Mouse (Mus musculus): ENCODE measurements around the gene Rpl23a.

The Rpl23a gene

GRCm38 (mm10) chr11:78166640-78167039, 16.7 kb downstream of the Rpl23a start:
- no peak for DNase-seq

DNA sequence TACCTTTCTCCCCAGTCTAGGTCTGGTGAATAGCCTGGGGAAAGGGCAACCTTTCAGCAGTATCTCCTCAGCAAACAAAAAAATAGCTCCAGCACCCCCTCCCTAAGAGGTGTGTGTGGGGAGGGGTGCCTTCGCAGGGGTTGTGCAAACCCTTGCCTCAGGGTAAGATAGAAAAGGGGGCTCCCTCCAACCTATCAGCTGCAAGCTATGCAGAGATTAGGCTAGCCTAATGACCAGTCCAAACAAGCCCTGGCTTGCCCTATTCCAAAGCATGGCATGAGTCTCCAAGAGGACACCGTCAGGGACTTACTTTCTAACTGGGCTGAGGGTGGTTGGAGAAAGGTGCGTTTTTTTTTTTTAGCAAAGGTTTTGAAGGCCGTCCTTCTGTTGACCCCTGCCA, 17.2 kb downstream of the Rpl23a start:
- DNase-seq: no peak

DNA sequence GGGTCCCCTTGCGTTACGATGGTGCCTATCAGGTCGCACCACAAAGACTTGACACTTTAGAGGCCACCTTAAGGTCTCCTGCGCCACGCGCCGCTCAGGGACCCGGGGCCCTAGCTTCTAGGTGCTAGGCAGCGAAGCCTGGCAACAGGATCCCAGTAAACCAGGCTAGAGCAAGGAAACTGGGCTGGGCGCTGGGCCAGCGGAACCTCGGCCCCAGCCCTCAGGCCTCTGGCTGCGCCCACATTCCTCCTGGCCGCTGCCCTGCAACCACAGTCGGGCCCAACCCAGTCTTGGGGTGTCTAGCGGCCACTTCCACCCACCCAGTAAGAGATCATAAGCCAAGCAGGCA, 17.6 kb downstream of the Rpl23a start:
- peak in 1 of 2 experiments; percentile 69 for DNase-seq

DNA sequence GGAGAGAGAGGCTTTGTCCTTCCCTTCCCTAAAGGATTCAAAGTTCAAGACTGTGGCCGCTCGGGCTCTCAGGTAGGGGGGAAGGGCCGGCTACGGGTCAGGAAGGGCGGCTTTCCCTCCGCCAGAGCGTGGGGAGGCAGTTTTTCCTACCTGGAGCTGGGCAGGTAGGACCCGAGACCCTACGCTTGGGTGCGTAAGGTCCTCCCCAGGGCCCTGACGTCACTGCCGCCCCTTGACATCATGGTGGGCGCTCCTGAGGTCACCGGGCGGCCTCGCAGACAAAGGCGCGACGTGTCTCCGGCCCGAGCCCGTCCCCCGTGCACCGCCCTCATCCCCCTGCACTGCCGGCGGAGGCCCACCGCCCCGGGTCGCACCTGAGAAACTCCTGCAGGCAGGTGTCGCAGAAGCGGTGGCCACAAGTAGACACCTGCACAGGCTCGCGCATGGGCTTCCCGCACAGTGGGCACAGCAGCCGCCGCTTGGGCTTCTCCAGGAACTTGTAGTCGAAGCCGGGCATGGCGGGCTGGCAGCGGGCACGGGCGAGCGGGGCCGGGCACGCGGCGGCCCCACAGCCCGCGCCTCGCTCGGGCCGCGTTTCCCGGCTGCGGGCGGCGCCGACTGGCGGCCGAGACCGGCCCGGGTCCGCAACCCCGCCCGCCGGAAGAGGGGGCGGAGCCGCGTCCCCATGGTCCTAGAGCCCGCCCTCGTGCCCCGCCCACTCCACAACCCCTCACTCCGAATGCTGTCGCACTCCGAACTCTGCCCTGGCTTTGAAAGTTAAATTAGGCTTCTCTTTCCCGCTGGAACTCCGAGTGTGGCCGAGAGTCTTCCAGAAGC, 18.2 kb downstream of the Rpl23a start, which contains the start of gene Traf4:
Traf4 (minus strand) TSS at position 666 of the 837 bp plus-strand sequence.
- DNase-seq: peak; percentile 90 to 94

- DNase-seq: no peak
Observed at GRCm38 (mm10) chr11:78164604-78164923, 18.8 kb downstream of the Rpl23a start.

GRCm38 (mm10) chr11:78163681-78164603, 19.4 kb downstream of the Rpl23a start:
- DNase-seq: peak; percentile 63 to 70

GRCm38 (mm10) chr11:78163045-78163444, 20.3 kb downstream of the Rpl23a start:
- DNase-seq: no peak

- DNase-seq: peak; percentile 81 to 85
Observed at GRCm38 (mm10) chr11:78162504-78162903, 20.9 kb downstream of the Rpl23a start.

GRCm38 (mm10) chr11:78161968-78162367, 21.4 kb downstream of the Rpl23a start:
- DNase-seq: peak; percentile 65 to 78

DNA sequence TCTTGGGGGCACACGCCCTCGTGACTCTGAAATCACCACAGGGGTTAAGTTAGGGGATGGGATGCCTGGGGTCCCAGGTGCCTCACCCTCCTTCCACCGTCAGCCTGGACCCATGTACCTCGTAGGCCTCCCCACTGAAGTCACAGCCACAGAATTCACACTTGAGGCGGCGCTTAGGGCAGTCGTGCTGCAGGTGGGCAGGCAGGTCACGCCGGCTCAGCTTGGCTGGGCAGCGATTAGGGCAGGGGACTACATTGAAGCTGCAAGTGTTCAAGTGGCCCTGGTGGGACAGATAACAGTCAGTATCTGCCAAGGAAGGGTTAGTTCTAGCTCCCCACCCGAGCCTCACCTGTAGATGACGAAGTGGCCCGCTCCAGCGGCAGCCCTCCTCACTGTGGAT, 22.2 kb downstream of the Rpl23a start:
- DNase-seq: no peak

GRCm38 (mm10) chr11:78160675-78161074, 22.7 kb downstream of the Rpl23a start:
- DNase-seq: no peak

DNA sequence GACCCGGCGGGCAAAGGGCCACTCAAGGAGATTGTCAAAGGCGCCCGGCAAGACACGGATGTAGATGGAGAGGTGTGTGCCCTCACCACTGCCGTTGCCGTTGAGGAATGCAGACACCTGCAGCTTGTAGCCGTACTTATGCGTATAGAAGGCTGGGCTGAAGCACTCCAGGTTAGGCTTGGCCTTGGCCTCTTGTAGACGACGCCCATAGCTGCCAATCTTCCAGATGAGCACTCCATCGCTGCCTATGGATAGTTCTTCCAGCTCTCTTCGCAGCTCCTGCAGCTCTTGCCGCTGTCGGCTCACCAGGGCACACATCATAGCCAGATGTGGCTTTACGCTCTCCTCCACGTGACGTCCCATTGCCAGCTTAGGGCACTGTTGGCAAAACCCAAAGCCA, 23.2 kb downstream of the Rpl23a start:
- DNase-seq: no peak

DNA sequence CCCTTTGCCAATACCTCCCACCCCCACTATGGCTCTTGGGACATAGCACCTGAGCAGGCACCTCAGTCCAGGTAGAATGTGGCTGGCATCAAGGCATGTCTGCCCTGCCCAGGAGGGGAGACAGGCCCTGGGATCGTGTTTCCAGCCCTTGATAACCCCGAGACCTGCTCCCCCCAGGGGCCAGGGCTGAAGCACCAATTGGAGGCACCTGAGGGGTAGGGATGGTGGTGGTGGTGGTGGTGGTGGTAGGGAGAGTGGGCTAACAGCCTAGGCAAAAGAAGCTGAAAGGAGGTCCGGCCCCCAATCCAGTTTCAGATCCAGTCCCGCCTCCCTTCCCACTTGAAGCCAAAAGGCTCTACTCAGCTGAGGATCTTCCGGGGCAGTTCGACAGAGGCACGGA, 23.8 kb downstream of the Rpl23a start:
- DNase-seq: no peak

DNA sequence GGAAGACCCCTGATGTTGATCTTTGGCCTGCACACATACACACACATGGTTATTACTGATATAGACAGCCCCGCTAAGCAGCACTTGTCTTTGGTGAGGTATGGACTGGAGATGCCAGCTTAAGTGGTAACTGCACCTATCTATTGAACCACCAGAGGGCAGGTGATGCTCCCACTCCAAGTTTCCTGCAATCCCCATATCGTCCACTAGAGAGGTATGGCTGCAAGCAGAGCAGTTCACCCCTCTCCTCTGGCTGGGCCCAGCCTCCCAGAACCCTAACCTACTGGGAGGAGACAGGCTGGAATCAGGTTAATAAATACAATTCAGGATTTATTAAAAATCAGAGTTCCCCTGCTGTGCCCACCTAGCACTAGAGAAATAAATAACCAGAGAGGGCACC, 24.3 kb downstream of the Rpl23a start:
- peak; percentile 90 to 94 for DNase-seq

- DNase-seq: no peak
Observed at GRCm38 (mm10) chr11:78156156-78156699, 27.2 kb downstream of the Rpl23a start.

- peak in 1 of 2 experiments; percentile 47 for DNase-seq
Observed at GRCm38 (mm10) chr11:78155674-78156073, 27.7 kb downstream of the Rpl23a start.

DNA sequence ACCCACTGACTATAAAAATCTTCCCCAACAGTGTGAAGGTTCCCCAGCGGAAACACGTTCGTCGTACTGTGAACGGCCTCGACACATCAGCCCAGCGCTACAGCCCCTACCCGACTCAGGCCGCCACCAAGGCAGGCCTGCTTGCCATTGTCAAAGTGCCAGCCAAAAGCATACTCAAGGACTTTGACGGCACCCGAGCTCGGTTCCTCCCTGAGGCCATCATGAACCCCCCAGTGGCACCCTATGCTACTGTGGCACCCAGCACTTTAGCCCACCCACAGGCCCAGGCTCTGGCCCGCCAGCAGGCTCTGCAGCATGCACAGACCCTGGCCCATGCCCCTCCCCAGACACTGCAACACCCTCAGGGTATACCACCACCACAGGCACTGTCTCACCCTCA, 29.6 kb downstream of the Rpl23a start:
- DNase-seq: peak; percentile 40 to 50

DNA sequence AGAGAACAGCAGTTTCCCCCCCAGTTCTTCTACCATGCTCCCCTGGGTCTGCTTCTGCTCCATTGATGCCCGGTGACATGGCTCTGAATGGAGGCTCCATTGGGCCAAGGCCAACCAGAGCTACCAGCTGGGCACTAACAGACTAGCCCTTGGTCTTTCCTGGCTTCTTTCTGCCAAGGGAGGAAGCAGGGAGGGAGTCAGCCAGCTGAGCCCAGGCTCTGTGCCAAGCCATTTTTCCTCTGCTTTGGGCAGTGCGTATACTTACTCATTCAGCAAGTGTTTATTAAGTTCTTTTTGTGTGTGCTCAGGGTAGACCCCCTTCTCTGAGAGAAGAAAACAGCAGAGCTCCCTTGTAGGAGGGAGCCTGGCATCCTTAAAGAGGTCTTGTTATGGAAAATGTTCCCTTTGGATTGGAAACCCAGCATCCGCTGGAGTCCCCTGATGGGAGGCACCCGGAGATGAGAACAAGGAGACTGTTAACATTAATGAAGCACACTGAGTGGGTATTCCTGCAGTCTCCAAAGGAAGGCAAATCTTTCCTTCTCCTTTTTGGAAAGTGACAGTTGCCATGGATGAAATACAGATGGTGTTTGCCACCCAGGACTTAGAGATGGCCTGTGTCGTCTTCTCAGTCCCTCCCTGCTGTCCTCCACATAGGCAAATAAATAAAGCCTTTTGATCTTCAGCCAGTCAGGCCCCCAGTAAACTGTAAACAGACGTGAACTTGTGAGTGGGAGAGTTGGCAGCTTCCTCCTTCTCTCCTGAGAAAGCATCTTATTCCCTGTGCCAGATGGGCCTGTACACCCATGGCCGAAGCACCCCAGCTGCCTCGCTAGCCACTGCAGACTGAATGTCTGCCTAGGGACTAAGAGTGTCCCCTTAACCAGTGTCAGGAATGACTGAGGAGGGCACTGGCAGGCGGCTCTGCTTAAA, 30.8 kb downstream of the Rpl23a start:
- peak; percentile 94 to 96 for DNase-seq

DNA sequence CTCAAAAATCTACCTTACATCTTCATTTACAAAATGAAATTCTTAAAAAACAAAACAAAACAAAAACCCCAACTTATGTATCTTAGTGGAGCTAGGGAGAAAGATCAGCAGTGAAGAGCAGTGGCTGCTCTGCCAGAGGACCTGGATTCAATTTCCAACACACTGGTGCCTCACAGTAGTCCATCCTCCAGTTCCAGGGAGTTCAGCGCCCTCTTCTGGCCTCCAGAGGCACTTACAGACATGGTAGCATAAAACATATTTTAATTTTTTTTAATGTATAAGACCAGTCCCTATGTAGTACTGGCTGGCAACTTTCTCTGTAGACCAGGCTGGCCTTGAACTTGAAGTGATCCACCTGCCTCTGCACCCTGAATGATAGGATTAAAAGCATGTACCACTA, 32.2 kb downstream of the Rpl23a start:
- DNase-seq: peak; percentile 45 to 48

DNA sequence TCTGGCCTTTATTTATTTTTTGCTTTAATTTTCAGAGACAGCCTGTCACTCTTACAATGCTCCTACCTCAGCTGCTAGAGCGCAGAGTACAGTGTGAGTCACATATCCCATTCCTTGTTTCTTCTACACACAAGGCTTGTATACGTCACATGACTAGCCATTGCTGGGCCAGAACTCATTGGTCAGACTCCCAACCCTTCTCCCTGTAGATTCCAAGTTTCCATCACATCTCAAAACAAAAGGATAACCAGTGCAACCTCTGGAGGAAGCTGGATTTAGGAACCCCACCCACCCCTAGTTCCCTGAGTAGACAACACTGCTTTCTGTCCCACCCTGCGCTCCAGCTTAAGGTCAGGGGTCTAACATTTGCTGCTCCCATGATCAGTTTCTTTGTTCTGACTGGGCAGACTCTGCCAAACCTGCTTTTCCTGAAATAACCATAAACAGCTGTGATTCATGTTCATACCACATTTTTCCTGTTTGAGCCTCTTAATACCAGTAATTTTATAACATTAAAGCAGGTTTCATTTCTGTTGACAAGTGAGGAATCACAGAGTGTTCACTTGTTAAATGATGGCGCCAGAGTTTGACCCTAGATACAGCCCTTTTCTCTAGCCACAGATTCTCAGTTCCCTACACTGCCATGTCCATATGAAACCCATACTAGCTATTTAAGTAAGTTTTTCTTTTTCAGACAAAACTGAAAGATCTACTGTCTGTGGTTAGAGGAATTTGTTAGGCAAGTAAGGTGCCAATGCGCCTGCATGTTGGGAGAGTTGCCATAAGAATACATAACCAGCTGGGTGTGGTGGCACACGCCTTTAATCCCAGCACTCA, 36.5 kb downstream of the Rpl23a start:
- no peak for DNase-seq

GRCm38 (mm10) chr11:78146168-78146567, 37.2 kb downstream of the Rpl23a start:
- DNase-seq: no peak

Measured in cerebellum, postnatal 10 days (tissue).